Mouse (Mus musculus) midbrain, embryonic 11.5 days (tissue): ENCODE measurements around the gene Pptc7. TPM values are rescaled to one million over a fixed set of nuclear protein-coding genes. Genes with fewer than 3 reads are reported as not detected.

Experiments
- ATAC-seq: fragments of 200-750 bp; cut with Nextera tagmentation; 2 replicates; pipeline ENCODE4 v1.8.0; 2017; ENCODE audit warnings: moderate TSS enrichment, moderate library complexity; ENCODE audit not compliant: low FRiP score
- DNase-seq: peaks from one replicate; pipeline ENCODE4 v3.0.0; 2015; ENCODE audit warnings: low spot score; ENCODE audit errors: missing footprints
- H3K27ac ChIP-seq: fragments of 300-500 bp; sonication (generic); 2 replicates; pipeline ENCODE4 v1.5.1; 2014; ENCODE audit warnings: low read depth, low read length
- H3K27me3 ChIP-seq: fragments of 300-500 bp; sonication (generic); 2 replicates; pipeline ENCODE4 v1.6.1; 2014; ENCODE audit warnings: mild to moderate bottlenecking, low read length, moderate library complexity, mixed read lengths; ENCODE audit not compliant: control insufficient read depth, insufficient read depth
- H3K36me3 ChIP-seq: fragments of 300-500 bp; sonication (generic); 2 replicates; pipeline ENCODE4 v1.6.1; 2014; ENCODE audit warnings: mild to moderate bottlenecking, low read length, moderate library complexity, mixed read lengths; ENCODE audit not compliant: control insufficient read depth, insufficient read depth
- H3K4me1 ChIP-seq: fragments of 300-500 bp; sonication (generic); 2 replicates; pipeline ENCODE4 v1.6.1; 2014; ENCODE audit warnings: low read length; ENCODE audit not compliant: control insufficient read depth, insufficient read depth
- H3K4me2 ChIP-seq: fragments of 300-500 bp; sonication (generic); 2 replicates; pipeline ENCODE4 v1.6.1; 2014; ENCODE audit warnings: mild to moderate bottlenecking, moderate library complexity
- H3K4me3 ChIP-seq: fragments of 300-500 bp; sonication (generic); 2 replicates; pipeline ENCODE4 v1.5.1; 2014; ENCODE audit warnings: low read depth, low read length
- H3K9ac ChIP-seq: fragments of 300-500 bp; sonication (generic); 2 replicates; pipeline ENCODE4 v1.6.1; 2014; ENCODE audit warnings: low read length
- H3K9me3 ChIP-seq: fragments of 300-500 bp; sonication (generic); 2 replicates; pipeline ENCODE4 v1.6.1; 2016; ENCODE audit warnings: low read length; ENCODE audit not compliant: control insufficient read depth
- WGBS: fragments of 180-500 bp; shearing (Covaris S2); extraction: QIAGEN DNeasy Blood & Tissue Kit; methylation state at CpG from one replicate; pipeline ENCODE4 v1.1.7; 2014; 5-methylcytosine and 5-hydroxymethylcytosine counted together
- polyA plus RNA-seq: library from polyadenylated mRNA; unstranded; fragments of >200 nt; fragmentation: Nextera tagmentation; extraction: Ambion mirVana; gene quantifications from 2 replicates; pipeline ENCODE4 v1.2.1, GENCODE M21; 2014

Pptc7 gene
- polyA plus RNA-seq, 1 experiment from 2014 or later: 7.6 TPM

GRCm38 (mm10) chr5:122354492-122355067 is 70.4 kb downstream of the Pptc7 start:
- no peaks in the 10 kb centered on the region for H3K27me3 ChIP-seq
- WGBS: 1% methylated on average over 57 of the region's 57 CpGs
- H3K4me3 ChIP-seq: peak overlapping the region; percentile 93
- H3K27ac ChIP-seq: 0 out of 2 replicates have a peak overlapping the region, but pooled peaks have one; percentile 12
- H3K36me3 ChIP-seq: no peaks in the 10 kb centered on the region
- H3K4me1 ChIP-seq: 0 out of 2 replicates have a peak, but pooled peaks cover 2% of the 10 kb centered on the region
- ATAC-seq: peak; percentile 86
- H3K9me3 ChIP-seq: no peaks in the 10 kb centered on the region
- DNase-seq: no peak
- H3K9ac ChIP-seq: peak overlapping the region; percentile 86
- peak overlapping the region; percentile 84 for H3K4me2 ChIP-seq

- WGBS: under 1% methylated on average over 35 of the region's 46 CpGs
- peak; percentile 93 for DNase-seq
- no peaks in the 10 kb centered on the region for H3K27me3 ChIP-seq
- H3K27ac ChIP-seq: peak within 1 kb of the TSS; percentile 85
- H3K9me3 ChIP-seq: no peaks in the 10 kb centered on the region
- peak; percentile 87 for ATAC-seq
- H3K4me1 ChIP-seq: peaks cover 13% of the 10 kb centered on the region; the same call in 1 of the 2 replicates
- peaks cover 7% of the 10 kb centered on the region for H3K36me3 ChIP-seq
- peak within 1 kb of the TSS; percentile 78 for H3K4me2 ChIP-seq
- H3K4me3 ChIP-seq: peak within 1 kb of the TSS; percentile 64
- peak within 1 kb of the TSS; percentile 76 for H3K9ac ChIP-seq
These were observed 87.5 kb downstream of the Pptc7 start, which contains the start of gene Gpn3 for GRCm38 (mm10) chr5:122371591-122372191. Gene Gpn3, plus strand, starts transcription at chr5:122371876.

GRCm38 (mm10) chr5:122372192-122372769 is 88.1 kb downstream of the Pptc7 start, which contains the start of gene Fam216a:
Gene Fam216a, minus strand, starts transcription at chr5:122372364.
- WGBS: under 1% methylated on average over 53 of the region's 53 CpGs
- H3K36me3 ChIP-seq: peaks cover 3% of the 10 kb centered on the region; the same call in 1 of the 2 replicates
- peak within 1 kb of the TSS; percentile 85 for H3K27ac ChIP-seq
- no peaks in the 10 kb centered on the region for H3K27me3 ChIP-seq
- peak; percentile 100 for DNase-seq
- H3K4me3 ChIP-seq: peak within 1 kb of the TSS; percentile 64
- H3K9me3 ChIP-seq: no peaks in the 10 kb centered on the region
- H3K9ac ChIP-seq: peak within 1 kb of the TSS; percentile 76
- H3K4me2 ChIP-seq: peak within 1 kb of the TSS; percentile 78
- H3K4me1 ChIP-seq: peaks cover 13% of the 10 kb centered on the region; the same call in 1 of the 2 replicates
- ATAC-seq: peak; percentile 94

- peak overlapping the region; percentile 64 for H3K4me3 ChIP-seq
- H3K27me3 ChIP-seq: no peaks in the 10 kb centered on the region
- peaks cover 13% of the 10 kb centered on the region; the same call in 1 of the 2 replicates for H3K4me1 ChIP-seq
- 6% methylated on average over 5 of the region's 5 CpGs for WGBS
- DNase-seq (no peak), ATAC-seq (no peak)
- peaks cover 3% of the 10 kb centered on the region; the same call in 1 of the 2 replicates for H3K36me3 ChIP-seq
- H3K9ac ChIP-seq: peak overlapping the region; percentile 66
- H3K4me2 ChIP-seq: peak overlapping the region; percentile 78
- no peaks in the 10 kb centered on the region for H3K9me3 ChIP-seq
- peak overlapping the region; percentile 74 for H3K27ac ChIP-seq
These were observed 88.7 kb downstream of the Pptc7 start for GRCm38 (mm10) chr5:122372878-122373277.

Other genes starting within 250 kb of the Pptc7 start
- 11.1 and 12.6 TPM in 2 replicates for gene Cux2, start 234.3 kb upstream of the Pptc7 start, polyA plus RNA-seq
- 0.29 TPM in 1 of 2 replicates, not detected in the other for gene Myl2, start 183.4 kb upstream of the Pptc7 start, polyA plus RNA-seq
- gene Ccdc63, start 143.5 kb upstream of the Pptc7 start, polyA plus RNA-seq: 0.03 TPM in 1 of 2 replicates, not detected in the other
- gene Ppp1cc, start 126.1 kb upstream of the Pptc7 start, polyA plus RNA-seq: 311 and 338 TPM in 2 replicates
- gene Hvcn1, start 77.6 kb upstream of the Pptc7 start, polyA plus RNA-seq: 11.4 and 12.5 TPM in 2 replicates
- gene Tctn1, start 19.9 kb upstream of the Pptc7 start, polyA plus RNA-seq: 4.3 and 4.8 TPM in 2 replicates
- gene Rad9b, start 69.9 kb downstream of the Pptc7 start, polyA plus RNA-seq: 9.7 and 11.1 TPM in 2 replicates
- 211 and 215 TPM in 2 replicates for gene Vps29, start 70.0 kb downstream of the Pptc7 start, polyA plus RNA-seq
- gene Gpn3, start 87.5 kb downstream of the Pptc7 start, polyA plus RNA-seq: 61.2 and 64.9 TPM in 2 replicates
- 113 and 116 TPM in 2 replicates for gene Fam216a, start 88.0 kb downstream of the Pptc7 start, polyA plus RNA-seq
- gene Arpc3, start 107.5 kb downstream of the Pptc7 start, polyA plus RNA-seq: 61.7 and 65.3 TPM in 2 replicates
- 30.5 and 32.0 TPM in 2 replicates for gene Anapc7, start 137.3 kb downstream of the Pptc7 start, polyA plus RNA-seq
- 43.4 and 45.8 TPM in 2 replicates for gene Atp2a2, start 217.9 kb downstream of the Pptc7 start, polyA plus RNA-seq